In the genomic region with DNA sequence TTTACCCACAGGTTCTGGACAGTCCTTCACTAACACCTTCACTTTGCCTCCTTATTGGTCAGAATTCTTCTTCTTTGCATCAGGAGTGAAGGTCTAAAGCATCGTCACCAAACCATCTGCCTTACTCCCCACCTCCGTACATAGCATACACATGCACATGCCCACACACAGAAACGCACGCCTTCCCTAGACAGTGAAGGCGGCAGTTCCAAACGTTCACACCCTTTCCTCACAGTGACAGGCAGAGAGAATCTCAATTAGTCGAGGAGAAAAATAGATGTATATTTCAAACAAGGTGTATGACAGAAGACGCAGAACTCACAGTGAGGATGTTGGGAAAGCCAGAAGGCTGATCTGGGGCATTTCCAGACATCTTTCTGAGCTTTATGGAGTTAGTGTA, we compare ENCODE assay signal across 23 mouse cellular contexts. TPM values are rescaled to one million over a fixed set of nuclear protein-coding genes. Genes with fewer than 3 reads are reported as not detected.
DNase-seq lines count a peak whose midpoint lies in the region; ATAC-seq and TF ChIP-seq lines count a peak whose summit lies in the region.
"Had no signal": no experiment of that assay in that cellular context is flagged by ENCODE, and none has a peak within 500 bp of the region (broad histone marks: within the 10 kb centered on the region; RNA-seq: fewer than 3 reads in every experiment).

No protein-coding gene starts in this region.

- no peak for TF ChIP-seq POLR2A in cerebellum, adult 2 months (IDR thresholded peaks at IDR 0.05; ENCODE audit: borderline replicate concordance, insufficient read depth, low read length)

- no peak for TF ChIP-seq CTCF in cerebellum, adult 2 months (IDR thresholded peaks at IDR 0.05; ENCODE audit: borderline replicate concordance, insufficient read depth, low read depth, low read length)

- DNase-seq in forebrain, embryonic 10.5 days (ENCODE audit: extremely low spot score, low spot score), result no peak
- peak; percentile 80 for DNase-seq in right cerebral cortex, adult 18-20 months
- no peak for DNase-seq in right cerebral cortex, postnatal 14 days
- DNase-seq in left cerebral cortex, postnatal 36 days (ENCODE audit: low spot score in 2 of 2), result peak; percentile 53 to 65
- DNase-seq in midbrain, embryonic 14.5 days, result no peak
- no peak for DNase-seq in cerebellum, adult 2 months
- DNase-seq: adrenal gland, adult 8-10 months; cerebellum, adult 9-10 months; gastrocnemius, postnatal 25 days; heart, adult 2 months; heart, postnatal 14 days; kidney, adult 11 months; lung, adult 18-20 months; lung, postnatal 14 days had no signal

- no peak overlapping the region for H3K4me3 ChIP-seq in forebrain, embryonic 16.5 days (replicated peaks; ENCODE audit: low read length)
- no peak overlapping the region for H3K4me3 ChIP-seq in forebrain, embryonic 10.5 days
- H3K4me3 ChIP-seq in midbrain, embryonic 14.5 days (replicated peaks; ENCODE audit: low read depth, low read length), result no peak overlapping the region
- H3K4me3 ChIP-seq in cerebellum, adult 2 months (replicated peaks; ENCODE audit: insufficient read depth, low read depth, low read length), result no peak overlapping the region
- H3K4me3 ChIP-seq: heart, adult 2 months; heart, embryonic 13.5 days; limb, embryonic 12.5 days; midbrain, embryonic 12.5 days had no signal

- intact Hi-C loops in left cerebral cortex, postnatal 36 days (cut with DNase I), result no loop called here

- H3K27ac ChIP-seq in forebrain, embryonic 16.5 days (ENCODE audit: low read length), result no peak overlapping the region
- no peak overlapping the region for H3K27ac ChIP-seq in forebrain, embryonic 10.5 days
- no peak overlapping the region for H3K27ac ChIP-seq in midbrain, embryonic 14.5 days (replicated peaks; ENCODE audit: low read depth, low read length)
- no peak overlapping the region for H3K27ac ChIP-seq in cerebellum, adult 2 months (ENCODE audit: insufficient read depth, low read length)
- H3K27ac ChIP-seq: heart, adult 2 months; heart, embryonic 13.5 days; hindbrain, postnatal 0 days; limb, embryonic 12.5 days; midbrain, embryonic 12.5 days had no signal

- no peak overlapping the region for H3K9ac ChIP-seq in forebrain, embryonic 16.5 days (replicated peaks; ENCODE audit: low read depth, low read length)
- H3K9ac ChIP-seq in midbrain, embryonic 14.5 days (replicated peaks; ENCODE audit: low read length), result no peak overlapping the region
- H3K9ac ChIP-seq: heart, embryonic 13.5 days; limb, embryonic 12.5 days; midbrain, embryonic 12.5 days had no signal

- H3K4me2 ChIP-seq in forebrain, embryonic 16.5 days (ENCODE audit: low read length), result no peak overlapping the region
- H3K4me2 ChIP-seq in midbrain, embryonic 14.5 days (ENCODE audit: low read length), result no peak overlapping the region
- H3K4me2 ChIP-seq: heart, embryonic 13.5 days; limb, embryonic 12.5 days; liver, embryonic 11.5 days; midbrain, embryonic 12.5 days had no signal

- H3K27me3 ChIP-seq in forebrain, embryonic 16.5 days (replicated peaks; ENCODE audit: control insufficient read depth, insufficient read depth, low read length), result no peaks in the 10 kb centered on the region
- no peaks in the 10 kb centered on the region for H3K27me3 ChIP-seq in forebrain, embryonic 10.5 days (ENCODE audit: poor library complexity, severe bottlenecking)
- H3K27me3 ChIP-seq in midbrain, embryonic 14.5 days (ENCODE audit: control insufficient read depth, insufficient read depth, low read length), result no peaks in the 10 kb centered on the region
- no peaks in the 10 kb centered on the region for H3K27me3 ChIP-seq in cerebellum, adult 2 months (ENCODE audit: control insufficient read depth, insufficient read depth, low read length)
- H3K27me3 ChIP-seq: heart, embryonic 13.5 days; midbrain, embryonic 12.5 days had no signal

- no peaks in the 10 kb centered on the region for H3K36me3 ChIP-seq in forebrain, embryonic 16.5 days (ENCODE audit: control insufficient read depth, insufficient read depth)
- no peaks in the 10 kb centered on the region for H3K36me3 ChIP-seq in forebrain, embryonic 10.5 days (replicated peaks)
- no peaks in the 10 kb centered on the region for H3K36me3 ChIP-seq in midbrain, embryonic 14.5 days (ENCODE audit: control insufficient read depth, insufficient read depth, low read length)
- H3K36me3 ChIP-seq: heart, embryonic 13.5 days; limb, embryonic 12.5 days; midbrain, embryonic 12.5 days had no signal

- no peaks in the 10 kb centered on the region for H3K4me1 ChIP-seq in forebrain, embryonic 16.5 days (replicated peaks; ENCODE audit: control insufficient read depth, insufficient read depth, low read length)
- H3K4me1 ChIP-seq in forebrain, embryonic 10.5 days, result no peaks in the 10 kb centered on the region
- H3K4me1 ChIP-seq in midbrain, embryonic 14.5 days (ENCODE audit: control insufficient read depth, insufficient read depth, low read length), result no peaks in the 10 kb centered on the region
- no peaks in the 10 kb centered on the region for H3K4me1 ChIP-seq in cerebellum, adult 2 months (ENCODE audit: control insufficient read depth, insufficient read depth, low read length)
- H3K4me1 ChIP-seq: heart, embryonic 13.5 days; limb, embryonic 12.5 days; midbrain, embryonic 12.5 days had no signal

- WGBS in forebrain, embryonic 16.5 days, result 60% methylated on average over 8 of the region's 8 CpGs
- 91% methylated on average over 8 of the region's 8 CpGs for WGBS in forebrain, embryonic 10.5 days
- 81% methylated on average over 8 of the region's 8 CpGs for WGBS in midbrain, embryonic 14.5 days
- WGBS in cerebellum, adult 2 months, result 79% methylated on average over 8 of the region's 8 CpGs

- H3K9me3 ChIP-seq in forebrain, embryonic 16.5 days (ENCODE audit: control insufficient read depth, low read length), result no peaks in the 10 kb centered on the region
- no peaks in the 10 kb centered on the region for H3K9me3 ChIP-seq in forebrain, embryonic 10.5 days
- no peaks in the 10 kb centered on the region for H3K9me3 ChIP-seq in midbrain, embryonic 14.5 days (ENCODE audit: control insufficient read depth, low read length)
- H3K9me3 ChIP-seq: heart, embryonic 13.5 days; limb, embryonic 12.5 days; midbrain, embryonic 12.5 days had no signal

- 0 out of 2 replicates have a peak, but pooled peaks have one; percentile 31 for ATAC-seq in forebrain, embryonic 16.5 days
- ATAC-seq in midbrain, embryonic 14.5 days (ENCODE audit: low FRiP score, low TSS enrichment), result no peak
- ATAC-seq: activated CD4-positive, CD25-positive, alpha-beta regulatory T cell, adult 4 months; forebrain, embryonic 14.5 days; hindbrain, postnatal 0 days had no signal

RNA-seq across cellular contexts. Expression of gene Ntrk3, which starts 6.4 kb away (rescaled TPM):
- polyA plus RNA-seq in forebrain, embryonic 16.5 days (2015; fragmentation: Nextera tagmentation; extraction: Ambion mirVana), result 36.0 and 37.4 TPM in 2 replicates
- polyA plus RNA-seq in forebrain, embryonic 10.5 days (2016; fragmentation: Nextera tagmentation; extraction: Ambion mirVana), result 2.3 and 3.8 TPM in 2 replicates
- 100 to 1,000 TPM; 138 to 174 TPM for total RNA-seq in left cerebral cortex, postnatal 36 days (2021)
- polyA plus RNA-seq in midbrain, embryonic 14.5 days (2014; fragmentation: Nextera tagmentation; extraction: Ambion mirVana), result 27.0 and 27.1 TPM in 2 replicates
- polyA plus RNA-seq in cerebellum, adult 2 months (2012; rRNA removed), result 91.5 and 109 TPM in 2 replicates
- total RNA-seq: megakaryocyte, adult 5-6 weeks had no signal

RNA-seq across cellular contexts. Expression of gene Mrps11, which starts 51.5 kb away (rescaled TPM):
- polyA plus RNA-seq in forebrain, embryonic 16.5 days (2015; fragmentation: Nextera tagmentation; extraction: Ambion mirVana), result 72.7 and 73.7 TPM in 2 replicates
- 87.0 and 90.5 TPM in 2 replicates for polyA plus RNA-seq in forebrain, embryonic 10.5 days (2016; fragmentation: Nextera tagmentation; extraction: Ambion mirVana)
- 10 to 100 TPM; 38.6 to 38.8 TPM for total RNA-seq in left cerebral cortex, postnatal 36 days (2021)
- polyA plus RNA-seq in midbrain, embryonic 14.5 days (2014; fragmentation: Nextera tagmentation; extraction: Ambion mirVana), result 64.0 and 74.8 TPM in 2 replicates
- 79.1 and 83.0 TPM in 2 replicates for polyA plus RNA-seq in cerebellum, adult 2 months (2012; rRNA removed)

RNA-seq across cellular contexts. Expression of gene Mrpl46, which starts 51.9 kb away (rescaled TPM):
- 51.9 and 52.9 TPM in 2 replicates for polyA plus RNA-seq in forebrain, embryonic 16.5 days (2015; fragmentation: Nextera tagmentation; extraction: Ambion mirVana)
- polyA plus RNA-seq in forebrain, embryonic 10.5 days (2016; fragmentation: Nextera tagmentation; extraction: Ambion mirVana), result 85.9 and 86.2 TPM in 2 replicates
- total RNA-seq in left cerebral cortex, postnatal 36 days (2021), result 10 to 100 TPM; 32.0 to 38.1 TPM
- 55.9 and 60.6 TPM in 2 replicates for polyA plus RNA-seq in midbrain, embryonic 14.5 days (2014; fragmentation: Nextera tagmentation; extraction: Ambion mirVana)
- polyA plus RNA-seq in cerebellum, adult 2 months (2012; rRNA removed), result 46.4 and 48.3 TPM in 2 replicates

Comparison
In these comparisons a context has a peak if more than half of its experiments do, and no peak if none do; other contexts are left out.
1. DNase-seq: peak in right cerebral cortex, adult 18-20 months (single experiment) and left cerebral cortex, postnatal 36 days (2 of 2); none in forebrain, embryonic 10.5 days (single experiment), right cerebral cortex, postnatal 14 days (single experiment), midbrain, embryonic 14.5 days (single experiment) and cerebellum, adult 2 months (0 of 2).